Mouse (Mus musculus): ENCODE measurements around the gene Elp5.

GRCm38 (mm10) chr11:70013408-70013807 is 31.1 kb upstream of the Elp5 start:
- TF ChIP-seq CTCF (IDR thresholded peaks at IDR 0.05; ENCODE audit: insufficient read depth, low read depth, low read length) (no peak), POLR2A (IDR thresholded peaks at IDR 0.05; ENCODE audit: insufficient read depth, low read depth, low read length) (no peak)
